Mouse (Mus musculus): ENCODE results near the gene Slc26a11. TPM values are rescaled to one million over a fixed set of nuclear protein-coding genes. Genes with fewer than 3 reads are reported as not detected.
A peak's percentile ranks its signal among the peaks of the same experiment; 100 is the strongest.

Slc26a11 gene
- polyA plus RNA-seq, 1 experiment from 2014 or later: 10.2 TPM

DNA sequence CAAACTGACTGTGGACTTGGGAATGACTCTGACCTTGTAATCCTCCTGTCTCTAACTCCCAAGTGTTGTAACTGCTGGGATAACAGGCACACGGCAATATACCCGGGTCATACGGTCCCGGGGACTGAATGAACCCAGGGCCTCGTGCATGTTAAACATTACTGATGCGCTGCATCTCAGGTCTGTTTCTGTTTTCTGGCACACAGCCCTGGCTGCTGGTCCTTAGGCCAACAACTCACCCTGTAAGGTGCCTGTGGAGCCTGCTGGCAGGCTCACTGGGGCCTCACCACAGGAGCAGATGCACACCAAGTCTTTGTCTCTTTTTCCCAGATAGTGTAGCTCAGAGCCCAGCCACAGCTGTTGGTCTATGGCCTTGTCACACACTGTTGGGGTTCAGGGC, 52.0 kb downstream of the Slc26a11 start:
- H3K4me1 ChIP-seq (ENCODE audit: control insufficient read depth, insufficient read depth, low read length): no peaks in the 10 kb centered on the region
- no peak overlapping the region for H3K9ac ChIP-seq (ENCODE audit: low read length)
- no peaks in the 10 kb centered on the region for H3K9me3 ChIP-seq (replicated peaks; ENCODE audit: control insufficient read depth, low read length)
- no peak overlapping the region for H3K4me3 ChIP-seq (ENCODE audit: low read length)
- peaks cover 20% of the 10 kb centered on the region for H3K36me3 ChIP-seq (ENCODE audit: control insufficient read depth, insufficient read depth)
- ATAC-seq (replicated peaks; ENCODE audit: extremely low read depth, insufficient read depth, low FRiP score): no peak
- no peaks in the 10 kb centered on the region for H3K27me3 ChIP-seq (ENCODE audit: control insufficient read depth, insufficient read depth, low read length)
- WGBS: 92% methylated on average over 6 of the region's 6 CpGs
- no peak overlapping the region for H3K4me2 ChIP-seq (ENCODE audit: low read depth, low read length)
- H3K27ac ChIP-seq (ENCODE audit: low read length): no peak overlapping the region

DNA sequence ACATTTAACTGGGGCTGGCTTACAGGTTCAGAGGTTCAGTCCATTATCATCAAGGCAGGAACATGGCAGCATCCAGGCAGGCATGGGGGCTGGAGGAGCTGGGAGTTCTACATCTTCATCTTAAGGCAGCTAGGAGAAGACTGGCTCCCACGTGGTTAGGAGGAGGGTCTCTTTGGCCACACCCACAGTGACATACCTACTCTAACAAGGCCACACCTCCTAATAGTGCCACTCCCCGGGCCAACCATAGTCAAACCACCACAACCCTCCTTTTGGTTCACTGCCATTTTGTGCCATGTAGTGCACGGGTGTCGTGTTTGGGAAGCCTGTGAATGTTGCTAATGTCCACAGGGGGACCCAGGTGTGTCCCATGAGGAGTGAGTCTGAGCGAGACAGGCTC, 52.6 kb downstream of the Slc26a11 start:
- WGBS: 68% methylated on average over 5 of the region's 5 CpGs
- Histone ChIP-seq H3K9ac (ENCODE audit: low read length) (no peak overlapping the region), H3K9me3 (replicated peaks; ENCODE audit: control insufficient read depth, low read length) (no peaks in the 10 kb centered on the region), H3K27me3 (ENCODE audit: control insufficient read depth, insufficient read depth, low read length) (no peaks in the 10 kb centered on the region), H3K4me3 (ENCODE audit: low read length) (no peak overlapping the region), H3K4me2 (ENCODE audit: low read depth, low read length) (no peak overlapping the region), H3K27ac (ENCODE audit: low read length) (no peak overlapping the region), H3K4me1 (ENCODE audit: control insufficient read depth, insufficient read depth, low read length) (no peaks in the 10 kb centered on the region), H3K36me3 (ENCODE audit: control insufficient read depth, insufficient read depth) (peaks cover 20% of the 10 kb centered on the region)
- no peak for ATAC-seq (replicated peaks; ENCODE audit: extremely low read depth, insufficient read depth, low FRiP score)

- H3K4me2 ChIP-seq (ENCODE audit: low read depth, low read length): no peak overlapping the region
- H3K27ac ChIP-seq (ENCODE audit: low read length): peak overlapping the region; percentile 35; the same call in 1 of the 2 replicates
- H3K27me3 ChIP-seq (ENCODE audit: control insufficient read depth, insufficient read depth, low read length): no peaks in the 10 kb centered on the region
- 54% methylated on average over 16 of the region's 16 CpGs for WGBS
- H3K4me3 ChIP-seq (ENCODE audit: low read length): no peak overlapping the region
- ATAC-seq (replicated peaks; ENCODE audit: extremely low read depth, insufficient read depth, low FRiP score): no peak; the same call in 1 of the 2 replicates
- H3K9me3 ChIP-seq (replicated peaks; ENCODE audit: control insufficient read depth, low read length): no peaks in the 10 kb centered on the region
- no peaks in the 10 kb centered on the region for H3K4me1 ChIP-seq (ENCODE audit: control insufficient read depth, insufficient read depth, low read length)
- no peak overlapping the region for H3K9ac ChIP-seq (ENCODE audit: low read length)
- peaks cover 65% of the 10 kb centered on the region for H3K36me3 ChIP-seq (ENCODE audit: control insufficient read depth, insufficient read depth)
These were observed 64.2 kb downstream of the Slc26a11 start for GRCm38 (mm10) chr11:119419327-119420118.

DNA sequence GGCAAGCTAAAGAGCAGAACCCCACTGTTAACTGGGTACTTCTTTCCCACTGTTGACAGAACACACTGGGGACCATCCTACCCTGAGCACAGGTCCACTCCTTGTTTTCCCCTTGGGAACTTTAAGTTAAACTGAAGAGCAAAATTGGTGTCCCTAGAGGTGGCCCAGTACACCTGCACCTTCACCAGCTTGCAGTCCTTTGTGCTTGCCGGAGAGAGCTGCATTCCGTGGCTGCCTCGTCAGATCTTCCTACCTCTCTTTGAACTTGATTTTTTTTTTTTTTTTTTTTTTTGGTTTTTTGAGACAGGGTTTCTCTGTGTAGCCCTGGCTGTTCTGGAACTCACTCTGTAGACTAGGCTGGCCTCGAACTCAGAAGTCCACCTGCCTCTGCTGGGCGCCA, 65.1 kb downstream of the Slc26a11 start:
- WGBS: 79% methylated on average over 5 of the region's 5 CpGs
- no peaks in the 10 kb centered on the region for H3K4me1 ChIP-seq (ENCODE audit: control insufficient read depth, insufficient read depth, low read length)
- H3K27ac ChIP-seq (ENCODE audit: low read length): peak overlapping the region; percentile 14; the same call in 1 of the 2 replicates
- peaks cover 62% of the 10 kb centered on the region for H3K36me3 ChIP-seq (ENCODE audit: control insufficient read depth, insufficient read depth)
- H3K9ac ChIP-seq (ENCODE audit: low read length): no peak overlapping the region
- ATAC-seq (replicated peaks; ENCODE audit: extremely low read depth, insufficient read depth, low FRiP score): no peak
- no peaks in the 10 kb centered on the region for H3K27me3 ChIP-seq (ENCODE audit: control insufficient read depth, insufficient read depth, low read length)
- H3K4me2 ChIP-seq (ENCODE audit: low read depth, low read length): no peak overlapping the region
- no peaks in the 10 kb centered on the region for H3K9me3 ChIP-seq (replicated peaks; ENCODE audit: control insufficient read depth, low read length)
- H3K4me3 ChIP-seq (ENCODE audit: low read length): no peak overlapping the region

DNA sequence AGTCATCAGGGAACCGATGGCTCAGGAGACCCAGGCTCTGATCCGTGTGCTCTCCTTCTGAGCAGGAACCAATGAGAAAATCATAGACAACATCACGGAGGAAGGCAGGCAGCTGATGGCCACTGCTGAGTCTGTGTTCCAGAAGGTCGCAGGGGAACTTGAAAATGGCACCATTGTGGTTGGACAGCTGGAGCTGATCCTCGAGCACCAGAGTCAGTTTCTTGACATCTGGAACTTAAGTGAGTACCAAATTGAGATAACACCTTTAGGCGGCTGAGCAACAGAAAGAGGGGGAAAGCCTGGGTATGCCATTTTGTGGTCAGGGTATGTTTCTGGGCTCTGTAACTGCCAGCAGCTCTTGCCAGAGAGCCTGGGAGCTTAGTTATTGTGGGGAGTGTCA, 72.1 kb downstream of the Slc26a11 start:
- Histone ChIP-seq H3K36me3 (ENCODE audit: control insufficient read depth, insufficient read depth) (peaks cover 50% of the 10 kb centered on the region), H3K4me1 (ENCODE audit: control insufficient read depth, insufficient read depth, low read length) (peaks cover 9% of the 10 kb centered on the region), H3K9ac (ENCODE audit: low read length) (no peak overlapping the region), H3K9me3 (replicated peaks; ENCODE audit: control insufficient read depth, low read length) (no peaks in the 10 kb centered on the region), H3K4me3 (ENCODE audit: low read length) (no peak overlapping the region), H3K4me2 (ENCODE audit: low read depth, low read length) (no peak overlapping the region), H3K27me3 (ENCODE audit: control insufficient read depth, insufficient read depth, low read length) (no peaks in the 10 kb centered on the region), H3K27ac (ENCODE audit: low read length) (peak overlapping the region; percentile 64)
- ATAC-seq (replicated peaks; ENCODE audit: extremely low read depth, insufficient read depth, low FRiP score): no peak
- whole genome bisulfite sequencing: 64% methylated on average over 6 of the region's 6 CpGs

GRCm38 (mm10) chr11:119427986-119428385, 72.6 kb downstream of the Slc26a11 start:
- Histone ChIP-seq H3K4me3 (ENCODE audit: low read length) (no peak overlapping the region), H3K9me3 (replicated peaks; ENCODE audit: control insufficient read depth, low read length) (no peaks in the 10 kb centered on the region), H3K27ac (ENCODE audit: low read length) (peak overlapping the region; percentile 64), H3K4me2 (ENCODE audit: low read depth, low read length) (peak overlapping the region; percentile 63), H3K27me3 (ENCODE audit: control insufficient read depth, insufficient read depth, low read length) (no peaks in the 10 kb centered on the region), H3K36me3 (ENCODE audit: control insufficient read depth, insufficient read depth) (peaks cover 48% of the 10 kb centered on the region), H3K9ac (ENCODE audit: low read length) (0 out of 2 replicates have a peak overlapping the region, but pooled peaks have one; percentile 0), H3K4me1 (ENCODE audit: control insufficient read depth, insufficient read depth, low read length) (peaks cover 9% of the 10 kb centered on the region)
- ATAC-seq (replicated peaks; ENCODE audit: extremely low read depth, insufficient read depth, low FRiP score): peak; percentile 16; the same call in 1 of the 2 replicates
- WGBS: 67% methylated on average over 5 of the region's 5 CpGs

DNA sequence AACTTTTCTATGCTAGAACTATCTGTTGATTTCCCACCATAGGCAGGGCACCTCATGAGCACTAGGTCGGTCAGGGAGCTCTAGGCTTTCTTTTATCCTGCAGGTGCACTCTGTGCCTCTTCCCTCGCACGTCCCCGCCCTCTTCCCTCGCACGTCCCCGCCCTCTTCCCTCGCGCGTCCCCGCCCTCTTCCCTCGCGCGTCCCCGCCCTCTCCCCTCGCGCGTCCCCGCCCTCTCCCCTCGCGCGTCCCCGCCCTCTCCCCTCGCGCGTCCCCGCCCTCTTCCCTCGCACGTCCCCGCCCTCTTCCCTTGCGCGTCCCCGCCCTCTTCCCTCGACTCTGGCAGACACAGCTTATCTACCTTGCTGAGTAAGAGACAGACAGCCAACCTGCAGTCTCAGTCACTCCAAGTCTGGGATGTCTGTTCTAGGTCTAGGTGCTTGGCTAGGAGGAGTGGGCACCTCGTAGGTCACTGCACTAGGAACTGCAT, 73.3 kb downstream of the Slc26a11 start:
- Histone ChIP-seq H3K4me1 (ENCODE audit: control insufficient read depth, insufficient read depth, low read length) (peaks cover 9% of the 10 kb centered on the region), H3K4me3 (ENCODE audit: low read length) (peak overlapping the region; percentile 27), H3K27ac (ENCODE audit: low read length) (peak overlapping the region; percentile 54), H3K9me3 (replicated peaks; ENCODE audit: control insufficient read depth, low read length) (no peaks in the 10 kb centered on the region), H3K27me3 (ENCODE audit: control insufficient read depth, insufficient read depth, low read length) (no peaks in the 10 kb centered on the region), H3K9ac (ENCODE audit: low read length) (peak overlapping the region; percentile 33; the same call in 1 of the 2 replicates), H3K4me2 (ENCODE audit: low read depth, low read length) (peak overlapping the region; percentile 63), H3K36me3 (ENCODE audit: control insufficient read depth, insufficient read depth) (peaks cover 52% of the 10 kb centered on the region)
- ATAC-seq (replicated peaks; ENCODE audit: extremely low read depth, insufficient read depth, low FRiP score): peak; percentile 75
- 2% methylated on average over 24 of the region's 35 CpGs for WGBS

MicroRNA genes within 50 kb of the gene (microRNA counts, 519-probe panel; counts per million panel counts)
- microRNA mmu-miR-1932: not detected

Small RNA genes lying within 50 kb of the gene (microRNA-seq; reads per million reads assigned to microRNA genes)
- gene Mir1932: 2.0 reads per million, percentile 4 among the genes with 10 or more reads in this experiment

Other genes with a start within 250 kb of the Slc26a11 start
- 15.6 and 19.1 TPM in 2 replicates for gene Tbc1d16, start 127.1 kb upstream of the Slc26a11 start, polyA plus RNA-seq (2015; fragmentation: Nextera tagmentation; extraction: Ambion mirVana)
- 2.9 and 3.1 TPM in 2 replicates for gene Ccdc40, start 127.0 kb upstream of the Slc26a11 start, polyA plus RNA-seq (2015; fragmentation: Nextera tagmentation; extraction: Ambion mirVana)
- 92.3 and 95.9 TPM in 2 replicates for gene Gaa, start 87.7 kb upstream of the Slc26a11 start, polyA plus RNA-seq (2015; fragmentation: Nextera tagmentation; extraction: Ambion mirVana)
- 248 and 252 TPM in 2 replicates for gene Eif4a3, start 55.5 kb upstream of the Slc26a11 start, polyA plus RNA-seq (2015; fragmentation: Nextera tagmentation; extraction: Ambion mirVana)
- gene Card14, start 47.8 kb upstream of the Slc26a11 start, polyA plus RNA-seq (2015; fragmentation: Nextera tagmentation; extraction: Ambion mirVana): 0.20 and 0.35 TPM in 2 replicates
- gene Sgsh, start within 50 bp of the Slc26a11 start, polyA plus RNA-seq (2015; fragmentation: Nextera tagmentation; extraction: Ambion mirVana): 4.7 and 6.1 TPM in 2 replicates
- gene Rnf213, start 37.5 kb downstream of the Slc26a11 start, polyA plus RNA-seq (2015; fragmentation: Nextera tagmentation; extraction: Ambion mirVana): 6.7 and 7.6 TPM in 2 replicates
- 9.6 and 11.1 TPM in 2 replicates for gene Endov, start 135.8 kb downstream of the Slc26a11 start, polyA plus RNA-seq (2015; fragmentation: Nextera tagmentation; extraction: Ambion mirVana)
- 0.69 and 0.74 TPM in 2 replicates for gene Nptx1, start 192.2 kb downstream of the Slc26a11 start, polyA plus RNA-seq (2015; fragmentation: Nextera tagmentation; extraction: Ambion mirVana)
- 7.0 and 7.7 TPM in 2 replicates for gene Rptor, start 247.3 kb downstream of the Slc26a11 start, polyA plus RNA-seq (2015; fragmentation: Nextera tagmentation; extraction: Ambion mirVana)